Mouse (Mus musculus): ENCODE data around the gene Cts6. TPM values are rescaled to one million over a fixed set of nuclear protein-coding genes. Genes with fewer than 3 reads are reported as not detected.
"Not testable (repeated sequence)": the region's sequence is repeated elsewhere in the genome, so short reads cannot be mapped to it uniquely, and the experiment has no call there.

Cts6 gene
- polyA plus RNA-seq (2012), result not detected in 2 replicates

DNA sequence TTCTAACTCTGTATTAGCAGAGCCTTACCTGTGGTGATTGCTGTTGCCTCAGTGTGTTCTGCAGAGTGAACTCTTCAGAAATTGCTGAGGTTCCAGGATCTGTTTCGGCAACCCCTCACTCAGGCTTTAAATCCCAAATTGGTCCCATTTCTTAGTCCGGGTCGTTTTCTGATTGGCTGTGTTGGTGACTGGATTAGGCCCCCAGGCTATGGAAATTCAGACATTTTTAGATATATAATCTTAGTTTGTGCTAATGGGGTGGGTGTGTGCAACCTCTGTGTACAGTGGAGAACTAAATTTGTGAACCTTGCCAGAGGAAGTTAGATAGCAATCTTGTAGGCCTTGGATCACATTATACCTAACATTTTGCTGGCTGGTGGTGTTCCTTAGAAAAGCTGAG lies at the start of gene Cts6:
TSS of gene Cts6 (minus strand) at position 101 of the 400 bp plus-strand sequence.
- H3K27me3 ChIP-seq (ENCODE audit: control insufficient read depth), result no peaks in the 10 kb centered on the region
- TF ChIP-seq TAL1 (IDR thresholded peaks at IDR 0.05; ENCODE audit: low read length), result no peak
- no peak for TF ChIP-seq GATA1 (IDR thresholded peaks at IDR 0.05; ENCODE audit: low read length)
- no peaks in the 10 kb centered on the region for H3K36me3 ChIP-seq (ENCODE audit: control insufficient read depth)
- no peaks in the 10 kb centered on the region for H3K4me1 ChIP-seq (ENCODE audit: control insufficient read depth)
- peaks cover 5% of the 10 kb centered on the region; the same call in 1 of the 2 replicates for H3K9me3 ChIP-seq (ENCODE audit: control insufficient read depth, low read length)
- H3K4me3 ChIP-seq (replicated peaks), result no peak within 1 kb of the TSS

DNA sequence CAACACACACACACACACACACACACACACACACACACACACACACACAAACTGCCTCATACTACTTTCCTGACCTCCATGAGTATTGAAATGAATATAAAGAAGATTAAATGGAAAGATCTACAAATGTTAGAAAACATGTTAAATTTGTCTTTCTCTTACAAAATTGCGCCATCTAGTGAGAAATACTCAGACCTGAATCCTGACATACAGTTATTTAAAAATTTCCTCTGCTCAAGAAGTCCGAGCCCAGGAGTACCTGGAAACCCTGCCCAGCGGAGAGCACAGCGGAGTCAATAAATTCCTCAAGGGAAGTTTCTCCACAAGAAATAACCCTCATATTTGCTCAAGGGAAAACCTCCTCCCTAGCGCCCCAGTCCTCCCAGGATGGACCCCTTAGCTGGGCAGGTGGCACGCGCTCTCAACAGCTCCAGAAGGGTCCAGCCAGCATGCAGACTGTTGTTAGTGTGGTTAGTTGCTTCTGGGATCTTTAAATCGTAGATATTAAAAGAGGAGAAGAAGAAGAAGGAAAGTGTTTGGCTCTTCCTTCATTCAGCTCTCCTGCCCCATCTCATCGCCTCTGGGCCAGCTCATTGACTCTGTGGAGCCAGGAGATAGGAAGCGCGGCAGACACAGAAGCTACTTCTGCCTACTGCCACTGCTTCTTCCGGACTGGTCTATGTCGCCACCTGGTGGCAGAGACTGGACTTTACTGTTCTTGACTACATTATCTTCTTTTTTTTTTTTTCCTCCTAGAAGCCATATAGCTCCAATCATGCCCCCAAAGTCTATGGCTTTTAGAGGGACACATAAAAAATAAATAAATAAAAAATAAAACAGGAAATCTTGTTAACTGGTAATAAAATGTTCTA lies 38.1 kb upstream of the Cts6 start:
- Histone ChIP-seq H3K4me1 (ENCODE audit: control insufficient read depth) (no peaks in the 10 kb centered on the region), H3K36me3 (ENCODE audit: control insufficient read depth) (no peaks in the 10 kb centered on the region), H3K4me3 (replicated peaks) (no peak overlapping the region), H3K9me3 (ENCODE audit: control insufficient read depth, low read length) (no peaks in the 10 kb centered on the region), H3K27me3 (ENCODE audit: control insufficient read depth) (no peaks in the 10 kb centered on the region)
- TF ChIP-seq GATA1 (IDR thresholded peaks at IDR 0.05; ENCODE audit: low read length) (no peak), TAL1 (IDR thresholded peaks at IDR 0.05; ENCODE audit: low read length) (no peak)

DNA sequence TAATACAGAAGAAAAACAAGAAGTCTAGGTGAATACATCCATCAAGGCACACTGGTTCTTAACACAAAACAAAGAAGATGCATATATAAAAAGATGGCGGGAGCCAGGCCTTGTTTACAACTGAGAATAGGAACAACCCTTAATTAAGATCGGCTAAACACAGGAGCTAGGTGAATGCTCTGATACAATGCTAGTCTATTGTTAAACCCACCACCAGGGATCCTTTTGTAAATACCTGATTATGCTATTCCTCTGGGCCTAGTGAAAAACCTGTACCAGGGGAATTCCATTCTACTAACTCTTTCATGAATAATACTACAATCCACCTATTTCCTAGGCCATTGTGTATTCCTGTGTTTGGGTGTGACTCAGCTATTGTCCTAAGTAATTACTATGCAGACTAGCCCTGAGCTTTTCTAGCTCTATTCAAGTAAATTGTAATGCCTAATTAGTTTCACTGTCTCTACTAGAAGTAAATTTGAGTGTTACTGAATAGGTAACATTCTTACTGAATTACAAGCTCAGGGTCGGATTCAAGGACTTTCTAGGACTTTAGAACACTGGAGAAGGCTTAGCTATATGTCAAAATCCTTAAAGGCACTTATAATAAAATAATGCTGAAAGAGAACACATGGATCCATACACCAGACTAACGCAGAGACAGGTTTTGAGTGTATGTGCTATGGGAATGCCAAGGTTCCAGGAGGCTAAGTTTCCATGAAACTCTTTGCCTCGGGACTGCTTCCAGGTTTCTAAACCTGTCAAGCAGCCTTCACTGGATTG lies 17.9 kb downstream of the Cts6 start:
- not testable (repeated sequence) for H3K36me3 ChIP-seq (ENCODE audit: control insufficient read depth); H3K27me3 ChIP-seq (ENCODE audit: control insufficient read depth); H3K9me3 ChIP-seq (ENCODE audit: control insufficient read depth, low read length); H3K4me3 ChIP-seq (replicated peaks); H3K4me1 ChIP-seq (ENCODE audit: control insufficient read depth)

DNA sequence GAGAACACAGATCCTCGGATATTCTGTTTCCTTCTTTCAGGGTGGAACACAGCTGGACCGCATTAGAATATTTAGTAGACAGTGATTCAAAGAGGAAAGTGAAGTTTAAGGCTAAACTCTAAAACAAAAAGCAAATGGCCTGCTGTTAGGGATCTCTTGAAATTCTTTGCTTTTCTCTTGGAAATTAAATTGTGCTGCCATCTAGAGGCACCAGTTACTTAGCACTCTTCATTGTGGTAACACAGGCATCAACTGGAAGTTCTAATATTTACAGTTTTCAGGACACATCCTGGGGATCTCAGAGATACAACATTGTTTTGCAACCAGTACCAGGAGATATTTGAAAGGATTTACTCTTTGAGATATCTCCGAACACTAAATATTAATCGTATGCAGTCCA lies 38.6 kb downstream of the Cts6 start:
- Histone ChIP-seq H3K4me1 (ENCODE audit: control insufficient read depth) (no peaks in the 10 kb centered on the region), H3K4me3 (replicated peaks) (no peak overlapping the region), H3K27me3 (ENCODE audit: control insufficient read depth) (no peaks in the 10 kb centered on the region), H3K36me3 (ENCODE audit: control insufficient read depth) (no peaks in the 10 kb centered on the region), H3K9me3 (ENCODE audit: control insufficient read depth, low read length) (peaks cover 3% of the 10 kb centered on the region)
- TF ChIP-seq GATA1 (IDR thresholded peaks at IDR 0.05; ENCODE audit: low read length), result no peak

DNA sequence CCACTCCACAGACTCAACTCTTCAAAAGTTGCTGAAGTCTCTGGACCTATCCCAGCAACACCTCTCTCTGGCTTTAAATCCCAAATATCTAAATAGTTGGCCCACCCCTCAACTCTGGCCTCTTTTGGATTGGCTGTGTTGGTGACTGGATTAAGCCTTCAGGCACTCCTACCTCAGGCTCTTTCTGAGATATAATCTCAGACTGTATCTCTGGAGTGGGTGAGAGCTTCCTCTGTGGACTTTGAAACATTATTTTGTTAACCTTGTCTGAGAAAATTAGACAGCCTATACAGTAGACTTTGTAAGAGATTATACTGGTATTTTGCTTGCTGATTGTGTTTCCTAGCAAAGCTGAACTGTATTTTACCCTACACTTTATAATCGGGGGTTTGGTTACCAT lies 39.1 kb downstream of the Cts6 start, which contains the start of gene Ctsr:
TSS of gene Ctsr (minus strand) at position 101 of the 400 bp plus-strand sequence.
- TF ChIP-seq TAL1 (IDR thresholded peaks at IDR 0.05; ENCODE audit: low read length) (no peak), GATA1 (IDR thresholded peaks at IDR 0.05; ENCODE audit: low read length) (no peak)
- H3K4me3 ChIP-seq (replicated peaks), result no peak within 1 kb of the TSS
- H3K4me1 ChIP-seq (ENCODE audit: control insufficient read depth), result no peaks in the 10 kb centered on the region
- H3K9me3 ChIP-seq (ENCODE audit: control insufficient read depth, low read length), result peaks cover 5% of the 10 kb centered on the region
- no peaks in the 10 kb centered on the region for H3K36me3 ChIP-seq (ENCODE audit: control insufficient read depth)
- H3K27me3 ChIP-seq (ENCODE audit: control insufficient read depth), result no peaks in the 10 kb centered on the region

Other genes with a start within 250 kb of the Cts6 start
- not detected in 2 replicates for gene Ctsj, start 197.5 kb downstream of the Cts6 start, polyA plus RNA-seq (2012)
- not detected in 2 replicates for gene Ctsq, start 162.8 kb downstream of the Cts6 start, polyA plus RNA-seq (2012)
- gene Ctsr, start 39.2 kb downstream of the Cts6 start, polyA plus RNA-seq (2012), result not detected in 2 replicates
- not detected in 2 replicates for gene Cts8, start 51.9 kb upstream of the Cts6 start, polyA plus RNA-seq (2012)
- gene Gm49398, start 85.4 kb upstream of the Cts6 start, polyA plus RNA-seq (2012), result not detected in 2 replicates
- gene Cts7, start 154.8 kb upstream of the Cts6 start, polyA plus RNA-seq (2012), result not detected in 2 replicates